Comparison of ENCODE assay signal across 10 mouse cellular contexts in the genomic region with DNA sequence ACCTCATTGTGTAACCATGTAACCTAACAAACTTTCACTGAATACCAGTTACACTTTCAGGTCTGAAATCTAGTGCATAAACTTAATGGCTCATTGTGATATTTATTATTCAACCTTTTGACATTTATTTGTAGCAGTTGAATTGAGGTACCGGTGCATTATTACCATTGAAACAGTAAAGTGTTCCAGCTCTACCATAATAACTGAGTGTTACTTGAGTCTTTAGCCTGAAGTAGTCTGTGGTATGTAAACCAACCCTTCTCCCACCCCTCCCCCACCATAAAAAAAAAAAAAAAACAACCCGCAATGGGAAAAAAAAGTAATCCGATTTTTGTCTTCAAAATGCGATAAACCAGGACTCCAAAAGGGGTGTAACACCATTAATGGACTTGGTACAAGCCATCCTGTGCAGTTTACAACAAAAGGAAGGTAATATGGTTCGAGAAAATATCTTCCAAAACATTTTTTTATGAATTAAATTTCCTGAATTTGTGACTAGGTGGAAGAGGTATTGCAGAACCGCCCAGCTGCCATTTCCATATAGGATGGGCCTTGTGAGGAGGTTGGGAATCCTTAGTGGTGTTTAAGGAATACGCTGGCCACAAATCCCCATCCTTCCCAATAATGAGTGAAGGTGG. TPM values are rescaled to one million over a fixed set of nuclear protein-coding genes. Genes with fewer than 3 reads are reported as not detected.
DNase-seq lines count a peak whose midpoint lies in the region; ATAC-seq and TF ChIP-seq lines count a peak whose summit lies in the region.
"Had no signal": no experiment of that assay in that cellular context is flagged by ENCODE, and none has a peak within 500 bp of the region (broad histone marks: within the 10 kb centered on the region; RNA-seq: fewer than 3 reads in every experiment).

No protein-coding gene starts in this region.

- no peak for TF ChIP-seq CTCF in lung, embryonic 14.5 days (IDR thresholded peaks at IDR 0.05; ENCODE audit: low read depth)
- TF ChIP-seq CTCF in intestine, postnatal 0 days (IDR thresholded peaks at IDR 0.05; ENCODE audit: low read depth), result no peak

- H3K9me3 ChIP-seq in lung, embryonic 14.5 days (ENCODE audit: low read depth, low read length), result no peaks in the 10 kb centered on the region
- no peaks in the 10 kb centered on the region for H3K9me3 ChIP-seq in forebrain, embryonic 12.5 days
- no peaks in the 10 kb centered on the region for H3K9me3 ChIP-seq in intestine, postnatal 0 days (ENCODE audit: control insufficient read depth)
- H3K9me3 ChIP-seq in neural tube, embryonic 15.5 days (replicated peaks), result no peaks in the 10 kb centered on the region

- peak overlapping the region; percentile 90 for H3K4me2 ChIP-seq in lung, embryonic 14.5 days
- peak overlapping the region; percentile 85 for H3K4me2 ChIP-seq in forebrain, embryonic 12.5 days
- H3K4me2 ChIP-seq in intestine, postnatal 0 days (replicated peaks; ENCODE audit: low read depth), result peak overlapping the region; percentile 93
- H3K4me2 ChIP-seq in neural tube, embryonic 15.5 days, result peak overlapping the region; percentile 71

- peak overlapping the region; percentile 99 for H3K27ac ChIP-seq in lung, embryonic 14.5 days (ENCODE audit: low read depth)
- peak overlapping the region; percentile 100 for H3K27ac ChIP-seq in forebrain, embryonic 12.5 days
- no peak overlapping the region for H3K27ac ChIP-seq in intestine, postnatal 0 days (ENCODE audit: low read depth, low read length)
- peak overlapping the region; percentile 99 for H3K27ac ChIP-seq in neural tube, embryonic 15.5 days (replicated peaks)

- H3K4me1 ChIP-seq in lung, embryonic 14.5 days (ENCODE audit: insufficient read depth), result peaks cover 33% of the 10 kb centered on the region
- H3K4me1 ChIP-seq in forebrain, embryonic 12.5 days, result peaks cover 45% of the 10 kb centered on the region
- H3K4me1 ChIP-seq in intestine, postnatal 0 days (replicated peaks; ENCODE audit: control insufficient read depth, insufficient read depth, low read length), result peaks cover 9% of the 10 kb centered on the region; the same call in 1 of the 2 replicates
- H3K4me1 ChIP-seq in neural tube, embryonic 15.5 days, result peaks cover 53% of the 10 kb centered on the region

- peak; percentile 60 for DNase-seq in lung, embryonic 14.5 days
- DNase-seq in lung, postnatal 36 days, result no peak
- no peak for DNase-seq in gastrocnemius, postnatal 10 days
- DNase-seq in gastrocnemius, postnatal 4 days (ENCODE audit: low spot score in 2 of 2), result no peak

- no peaks in the 10 kb centered on the region for H3K36me3 ChIP-seq in lung, embryonic 14.5 days (ENCODE audit: insufficient read depth)
- H3K36me3 ChIP-seq in forebrain, embryonic 12.5 days (replicated peaks), result no peaks in the 10 kb centered on the region; the same call in 1 of the 2 replicates
- H3K36me3 ChIP-seq in intestine, postnatal 0 days (ENCODE audit: control insufficient read depth, insufficient read depth), result no peaks in the 10 kb centered on the region
- no peaks in the 10 kb centered on the region for H3K36me3 ChIP-seq in neural tube, embryonic 15.5 days

- peak overlapping the region; percentile 99 for H3K9ac ChIP-seq in lung, embryonic 14.5 days
- H3K9ac ChIP-seq in forebrain, embryonic 12.5 days, result peak overlapping the region; percentile 100
- no peak overlapping the region for H3K9ac ChIP-seq in intestine, postnatal 0 days (ENCODE audit: low read depth, low read length)
- H3K9ac ChIP-seq in neural tube, embryonic 15.5 days (replicated peaks), result peak overlapping the region; percentile 98

- WGBS in lung, embryonic 14.5 days, result 7% methylated on average over 7 of the region's 7 CpGs
- WGBS in forebrain, embryonic 12.5 days, result under 1% methylated on average over 7 of the region's 7 CpGs
- WGBS in intestine, postnatal 0 days, result 54% methylated on average over 7 of the region's 7 CpGs
- WGBS in neural tube, embryonic 15.5 days, result 4% methylated on average over 7 of the region's 7 CpGs

- peak overlapping the region; percentile 79 for H3K4me3 ChIP-seq in lung, embryonic 14.5 days (ENCODE audit: low read depth, low read length)
- H3K4me3 ChIP-seq in forebrain, embryonic 12.5 days (replicated peaks), result peak overlapping the region; percentile 100
- peak overlapping the region; percentile 82 for H3K4me3 ChIP-seq in intestine, postnatal 0 days (ENCODE audit: low read depth, low read length)
- peak overlapping the region; percentile 84 for H3K4me3 ChIP-seq in neural tube, embryonic 15.5 days (replicated peaks)
- H3K4me3 ChIP-seq: erythroblast, embryonic 14.5 days had no signal

- H3K27me3 ChIP-seq in lung, embryonic 14.5 days (ENCODE audit: insufficient read depth, low read length), result no peaks in the 10 kb centered on the region
- no peaks in the 10 kb centered on the region for H3K27me3 ChIP-seq in forebrain, embryonic 12.5 days
- no peaks in the 10 kb centered on the region for H3K27me3 ChIP-seq in intestine, postnatal 0 days (replicated peaks; ENCODE audit: control insufficient read depth, insufficient read depth, low read length)
- H3K27me3 ChIP-seq in neural tube, embryonic 15.5 days (replicated peaks), result no peaks in the 10 kb centered on the region

- no peak for ATAC-seq in lung, embryonic 14.5 days (ENCODE audit: insufficient read depth)
- no peak for ATAC-seq in forebrain, embryonic 12.5 days (ENCODE audit: low FRiP score)
- no peak for ATAC-seq in intestine, postnatal 0 days
- ATAC-seq in neural tube, embryonic 15.5 days (ENCODE audit: low FRiP score), result no peak

RNA-seq across cellular contexts. Expression of a gene that starts 3.6 kb away (rescaled TPM):
- polyA plus RNA-seq in lung, embryonic 14.5 days (2014; fragmentation: Nextera tagmentation; extraction: Ambion mirVana), result 8.3 and 8.5 TPM in 2 replicates
- polyA plus RNA-seq in forebrain, embryonic 12.5 days (2016; fragmentation: Nextera tagmentation; extraction: Ambion mirVana), result 26.3 and 26.4 TPM in 2 replicates
- 0.95 and 1.2 TPM in 2 replicates for polyA plus RNA-seq in intestine, postnatal 0 days (2015; fragmentation: Nextera tagmentation; extraction: Ambion mirVana)
- 3.8 and 5.2 TPM in 2 replicates for polyA plus RNA-seq in neural tube, embryonic 15.5 days (2015; fragmentation: Nextera tagmentation; extraction: Ambion mirVana)
- total RNA-seq in gastrocnemius, postnatal 10 days (2021), result 1 to 10 TPM; 2.0 to 2.1 TPM
- total RNA-seq in gastrocnemius, postnatal 4 days (2021), result 1 to 10 TPM; 4.6 to 4.9 TPM
- polyA plus RNA-seq: erythroblast, embryonic 14.5 days had no signal

RNA-seq across cellular contexts. Expression of a gene that starts 7.7 kb away (rescaled TPM):
- polyA plus RNA-seq in lung, embryonic 14.5 days (2014; fragmentation: Nextera tagmentation; extraction: Ambion mirVana), result 8.9 and 11.4 TPM in 2 replicates
- 20.9 and 22.0 TPM in 2 replicates for polyA plus RNA-seq in forebrain, embryonic 12.5 days (2016; fragmentation: Nextera tagmentation; extraction: Ambion mirVana)
- polyA plus RNA-seq in intestine, postnatal 0 days (2015; fragmentation: Nextera tagmentation; extraction: Ambion mirVana), result 6.3 and 6.8 TPM in 2 replicates
- polyA plus RNA-seq in neural tube, embryonic 15.5 days (2015; fragmentation: Nextera tagmentation; extraction: Ambion mirVana), result 8.6 and 13.1 TPM in 2 replicates
- total RNA-seq in gastrocnemius, postnatal 10 days (2021), result 1 to 10 TPM; 2.2 to 2.7 TPM
- 1 to 10 TPM; 5.3 to 6.5 TPM for total RNA-seq in gastrocnemius, postnatal 4 days (2021)
- polyA plus RNA-seq: erythroblast, embryonic 14.5 days had no signal

RNA-seq across cellular contexts. Expression of a gene that starts 9.8 kb away (rescaled TPM):
- polyA plus RNA-seq in lung, embryonic 14.5 days (2014; fragmentation: Nextera tagmentation; extraction: Ambion mirVana), result 39.1 and 46.2 TPM in 2 replicates
- polyA plus RNA-seq in forebrain, embryonic 12.5 days (2016; fragmentation: Nextera tagmentation; extraction: Ambion mirVana), result 61.7 and 76.8 TPM in 2 replicates
- polyA plus RNA-seq in intestine, postnatal 0 days (2015; fragmentation: Nextera tagmentation; extraction: Ambion mirVana), result 22.6 and 30.1 TPM in 2 replicates
- polyA plus RNA-seq in neural tube, embryonic 15.5 days (2015; fragmentation: Nextera tagmentation; extraction: Ambion mirVana), result 46.2 and 57.7 TPM in 2 replicates
- 10 to 100 TPM; 21.7 to 33.1 TPM for total RNA-seq in gastrocnemius, postnatal 10 days (2021)
- total RNA-seq in gastrocnemius, postnatal 4 days (2021), result 10 to 100 TPM; 34.5 to 42.5 TPM

RNA-seq across cellular contexts. Expression of a gene that starts 48.5 kb away (rescaled TPM):
- not detected in 2 replicates for polyA plus RNA-seq in lung, embryonic 14.5 days (2014; fragmentation: Nextera tagmentation; extraction: Ambion mirVana)
- polyA plus RNA-seq in forebrain, embryonic 12.5 days (2016; fragmentation: Nextera tagmentation; extraction: Ambion mirVana), result not detected in 2 replicates
- polyA plus RNA-seq in intestine, postnatal 0 days (2015; fragmentation: Nextera tagmentation; extraction: Ambion mirVana), result not detected in 2 replicates
- not detected in 2 replicates for polyA plus RNA-seq in neural tube, embryonic 15.5 days (2015; fragmentation: Nextera tagmentation; extraction: Ambion mirVana)
- total RNA-seq in gastrocnemius, postnatal 10 days (2021), result not detected
- total RNA-seq in gastrocnemius, postnatal 4 days (2021), result not detected
- polyA plus RNA-seq: erythroblast, embryonic 14.5 days; liver, embryonic 16.5 days; spleen, adult 2 months had no signal
